Mouse (Mus musculus) limb, embryonic 15.5 days (tissue): ENCODE measurements at regions not wholly inside any gene's neighbourhood (a gene's known extent, or its start where the extent isn't known, plus 50 kb on each side); places are given as distances from the start of the nearest gene placed in this dataset.
"Not testable (repeated sequence)": the region's sequence is repeated elsewhere in the genome, so short reads cannot be mapped to it uniquely, and the experiment has no call there.

Source experiments
- ATAC-seq: fragments of 200-750 bp; cut with Nextera tagmentation; 2 replicates; pipeline ENCODE4 v1.8.0; 2017; ENCODE audit warnings: low read depth, moderate TSS enrichment; ENCODE audit not compliant: insufficient number of reproducible peaks, low FRiP score, low TSS enrichment
- H3K27ac ChIP-seq: fragments of 300-500 bp; sonication (generic); 2 replicates; pipeline ENCODE4 v1.5.1; 2015; ENCODE audit warnings: moderate library complexity, mild to moderate bottlenecking, inconsistent platforms
- H3K27me3 ChIP-seq: fragments of 300-500 bp; sonication (generic); 2 replicates; pipeline ENCODE4 v1.6.1; 2015; ENCODE audit warnings: inconsistent platforms
- H3K36me3 ChIP-seq: fragments of 300-500 bp; sonication (generic); 2 replicates; pipeline ENCODE4 v1.6.1; 2015; ENCODE audit warnings: inconsistent platforms
- H3K4me1 ChIP-seq: fragments of 300-500 bp; sonication (generic); 2 replicates; pipeline ENCODE4 v1.6.1; 2015; ENCODE audit warnings: inconsistent platforms
- H3K4me2 ChIP-seq: fragments of 300-500 bp; sonication (generic); 2 replicates; pipeline ENCODE4 v1.6.1; 2015; ENCODE audit warnings: mild to moderate bottlenecking, inconsistent platforms
- H3K4me3 ChIP-seq: fragments of 300-500 bp; sonication (generic); 2 replicates; pipeline ENCODE4 v1.5.1; 2015; ENCODE audit warnings: mild to moderate bottlenecking, inconsistent platforms
- H3K9ac ChIP-seq: fragments of 300-500 bp; sonication (generic); 2 replicates; pipeline ENCODE4 v1.6.1; 2015; ENCODE audit warnings: inconsistent platforms
- H3K9me3 ChIP-seq: fragments of 300-500 bp; sonication (generic); 2 replicates; pipeline ENCODE4 v1.6.1; 2016; ENCODE audit warnings: inconsistent platforms
- WGBS: fragments of 180-500 bp; shearing (Covaris S2); methylation state at CpG from one replicate; pipeline ENCODE4 v1.1.7; 2015; 5-methylcytosine and 5-hydroxymethylcytosine counted together

DNA sequence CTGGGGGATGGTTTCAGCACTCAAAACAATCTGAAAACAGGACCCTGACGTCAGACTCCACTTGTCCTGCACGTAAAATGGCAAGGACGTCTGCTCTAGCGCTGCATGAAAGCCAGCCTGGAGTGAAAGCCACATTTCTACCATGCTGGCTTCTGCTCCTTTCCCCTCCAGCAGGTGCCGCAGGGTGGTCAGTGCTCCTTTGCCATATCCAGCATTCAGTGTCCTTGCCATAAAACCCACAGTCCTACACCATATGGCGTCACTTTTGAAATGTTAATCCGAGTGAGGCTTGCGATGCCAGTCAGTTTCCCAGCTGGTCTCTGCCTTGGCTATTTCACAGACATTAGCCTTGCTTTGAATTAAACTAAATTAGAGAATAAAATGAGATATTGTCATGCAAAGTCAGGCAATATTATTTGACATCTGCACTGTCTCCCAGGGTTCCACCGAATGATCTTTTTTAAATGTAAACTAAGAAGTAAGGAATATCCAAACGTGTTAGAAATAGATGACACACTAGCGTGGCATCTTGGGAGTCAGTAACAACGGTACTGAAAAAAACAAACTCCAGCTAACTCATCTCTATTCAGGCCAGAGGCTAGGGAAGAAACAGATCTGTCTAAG lies 125.7 kb downstream of the Tas2r134 start:
- H3K4me3 ChIP-seq, result no peak overlapping the region
- ATAC-seq, result no peak
- WGBS, result 48% methylated on average over 12 of the region's 12 CpGs

DNA sequence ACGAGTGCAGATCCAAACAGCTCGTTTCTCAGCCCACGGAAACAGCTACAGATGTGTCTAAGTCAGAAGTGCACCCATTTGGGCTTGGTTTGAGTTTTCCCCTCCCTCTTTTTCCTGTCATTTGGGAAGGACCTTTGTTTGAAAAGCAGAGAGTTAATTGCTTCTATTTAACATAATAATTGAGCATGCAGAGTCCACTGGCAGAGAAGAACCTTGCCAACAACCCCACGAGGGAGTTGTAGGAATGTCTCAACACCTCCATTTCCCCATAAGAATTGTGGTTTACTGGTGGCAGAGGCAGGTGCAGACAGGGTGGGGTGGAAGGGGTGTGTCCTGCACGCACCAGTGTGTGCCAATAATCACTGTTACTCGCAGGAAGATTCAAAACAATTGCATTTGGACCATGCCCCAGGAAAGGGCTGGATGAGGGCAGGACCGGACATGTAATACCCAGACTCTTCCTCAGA lies 126.3 kb downstream of the Tas2r134 start:
- H3K4me2 ChIP-seq, result no peak overlapping the region
- ATAC-seq, result no peak
- H3K27ac ChIP-seq, result no peak overlapping the region
- H3K9me3 ChIP-seq, result no peaks in the 10 kb centered on the region
- WGBS, result 43% methylated on average over 7 of the region's 7 CpGs
- no peaks in the 10 kb centered on the region for H3K4me1 ChIP-seq
- H3K9ac ChIP-seq, result no peak overlapping the region
- H3K4me3 ChIP-seq, result no peak overlapping the region
- no peaks in the 10 kb centered on the region for H3K27me3 ChIP-seq
- H3K36me3 ChIP-seq, result no peaks in the 10 kb centered on the region

More for the DNA sequence above, 125.7 kb downstream of the Tas2r134 start:
- H3K9me3 ChIP-seq, result no peaks in the 10 kb centered on the region
- no peaks in the 10 kb centered on the region for H3K36me3 ChIP-seq
- H3K4me1 ChIP-seq, result no peaks in the 10 kb centered on the region
- H3K27ac ChIP-seq, result no peak overlapping the region
- H3K27me3 ChIP-seq, result no peaks in the 10 kb centered on the region
- H3K9ac ChIP-seq, result no peak overlapping the region
- H3K4me2 ChIP-seq, result no peak overlapping the region

DNA sequence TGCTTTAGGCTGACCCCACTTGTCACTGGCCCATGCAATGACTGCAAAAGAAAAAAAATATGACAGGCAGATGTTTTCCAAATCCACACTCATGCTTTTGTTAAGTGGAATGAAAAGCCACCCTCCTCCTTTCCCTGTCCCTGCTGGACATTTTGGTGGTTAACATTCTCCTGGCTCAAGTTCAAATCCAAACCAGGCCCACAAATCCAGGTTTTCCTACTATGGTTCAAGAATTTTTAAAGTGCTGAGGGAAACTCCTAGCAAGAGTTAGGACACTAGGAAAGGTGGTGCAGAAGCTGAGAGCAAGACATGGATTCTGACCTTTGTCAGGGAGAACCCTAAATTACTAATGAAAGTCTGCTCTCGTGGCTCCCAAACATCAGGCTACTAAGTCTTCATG lies 130.1 kb downstream of the Tas2r134 start:
- WGBS, result 58% methylated on average over 1 of the region's 1 CpGs
- Histone ChIP-seq H3K9ac (no peak overlapping the region), H3K36me3 (no peaks in the 10 kb centered on the region), H3K4me2 (no peak overlapping the region), H3K27me3 (no peaks in the 10 kb centered on the region), H3K4me3 (no peak overlapping the region), H3K4me1 (no peaks in the 10 kb centered on the region), H3K9me3 (no peaks in the 10 kb centered on the region), H3K27ac (no peak overlapping the region)
- no peak for ATAC-seq

DNA sequence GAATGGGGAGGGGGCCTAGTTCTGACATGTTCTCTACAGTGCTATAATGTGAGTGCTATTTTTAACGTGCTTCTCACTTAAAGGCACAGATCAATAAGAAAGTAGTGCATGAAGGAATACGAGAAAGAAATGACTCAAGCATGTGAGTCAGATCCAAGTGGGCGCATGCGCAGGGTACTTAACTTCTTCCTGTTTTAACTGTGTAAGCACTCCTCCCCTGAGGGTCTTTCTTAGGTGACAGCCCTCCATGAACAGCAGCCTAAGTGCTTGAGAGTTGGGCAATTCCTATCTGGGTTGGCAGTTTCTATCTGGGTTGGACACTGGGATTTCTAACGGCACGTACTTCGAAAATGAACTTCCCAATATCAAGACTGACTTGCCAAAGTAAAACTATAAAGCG lies 130.8 kb downstream of the Tas2r134 start:
- 71% methylated on average over 8 of the region's 8 CpGs for WGBS
- Histone ChIP-seq H3K9me3 (no peaks in the 10 kb centered on the region), H3K4me1 (no peaks in the 10 kb centered on the region), H3K4me3 (no peak overlapping the region), H3K4me2 (no peak overlapping the region), H3K36me3 (no peaks in the 10 kb centered on the region), H3K27ac (no peak overlapping the region), H3K9ac (no peak overlapping the region), H3K27me3 (no peaks in the 10 kb centered on the region)
- ATAC-seq, result no peak

DNA sequence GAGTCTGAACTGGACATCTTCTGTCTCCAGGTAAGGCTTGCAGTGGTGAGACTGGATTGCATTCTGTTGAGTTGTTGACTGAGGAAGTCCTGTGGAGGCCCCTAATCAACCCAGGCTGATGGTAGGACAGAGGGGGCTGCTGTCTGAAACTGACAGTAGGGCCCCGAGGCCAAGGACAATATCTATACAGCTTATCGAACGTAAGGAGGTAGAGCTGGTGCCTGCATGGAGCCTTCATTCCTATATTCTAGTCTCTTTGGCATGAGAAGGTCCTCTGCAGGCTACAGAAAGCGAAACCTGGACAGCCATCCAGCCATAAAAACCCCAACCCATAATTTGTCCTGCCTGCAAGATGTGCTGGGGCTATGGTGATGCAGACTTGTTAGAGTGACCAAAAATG lies 135.6 kb downstream of the Tas2r134 start:
- WGBS, result 92% methylated on average over 4 of the region's 4 CpGs
- no peak overlapping the region for H3K9ac ChIP-seq
- H3K4me2 ChIP-seq, result no peak overlapping the region
- H3K27ac ChIP-seq, result no peak overlapping the region
- H3K4me3 ChIP-seq, result no peak overlapping the region
- H3K36me3 ChIP-seq, result no peaks in the 10 kb centered on the region
- ATAC-seq, result no peak
- no peaks in the 10 kb centered on the region for H3K27me3 ChIP-seq
- H3K4me1 ChIP-seq, result peaks cover 7% of the 10 kb centered on the region
- no peaks in the 10 kb centered on the region for H3K9me3 ChIP-seq

DNA sequence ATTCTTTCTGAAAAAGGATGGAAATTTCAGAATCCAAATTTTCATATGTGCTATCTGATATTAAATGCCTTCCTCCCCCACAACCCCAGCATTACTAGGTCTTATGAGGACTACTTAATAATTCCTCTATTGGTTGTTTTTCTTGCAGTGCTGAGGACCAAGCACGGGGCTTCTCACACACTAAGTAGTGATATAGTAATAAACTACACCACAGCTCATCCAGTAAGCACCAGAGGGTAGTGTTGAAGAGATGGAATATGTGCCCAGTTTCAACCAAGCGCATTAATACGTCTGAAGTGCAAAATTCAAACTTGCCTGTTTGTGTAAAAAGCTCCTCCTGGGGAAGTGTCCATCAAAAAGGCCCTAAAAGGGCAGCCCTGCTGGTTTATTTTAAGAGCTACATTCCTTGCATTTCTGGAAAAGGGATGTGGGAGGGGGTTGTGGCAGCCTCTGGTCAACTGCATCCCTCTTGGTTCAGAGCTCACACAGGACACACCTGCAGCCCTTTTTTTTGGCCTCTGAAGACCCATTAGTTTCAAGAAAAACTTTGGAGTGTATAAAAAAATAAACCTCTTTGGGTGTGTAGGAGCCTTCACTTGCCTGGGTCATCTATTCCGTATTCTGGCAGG lies 140.3 kb downstream of the Tas2r134 start:
- WGBS, result 31% methylated on average over 4 of the region's 4 CpGs
- Histone ChIP-seq H3K4me1 (peaks cover 13% of the 10 kb centered on the region), H3K9me3 (no peaks in the 10 kb centered on the region), H3K27me3 (no peaks in the 10 kb centered on the region), H3K4me3 (no peak overlapping the region), H3K27ac (no peak overlapping the region), H3K36me3 (no peaks in the 10 kb centered on the region), H3K9ac (no peak overlapping the region), H3K4me2 (no peak overlapping the region)
- ATAC-seq, result no peak; the same call in 1 of the 2 replicates

DNA sequence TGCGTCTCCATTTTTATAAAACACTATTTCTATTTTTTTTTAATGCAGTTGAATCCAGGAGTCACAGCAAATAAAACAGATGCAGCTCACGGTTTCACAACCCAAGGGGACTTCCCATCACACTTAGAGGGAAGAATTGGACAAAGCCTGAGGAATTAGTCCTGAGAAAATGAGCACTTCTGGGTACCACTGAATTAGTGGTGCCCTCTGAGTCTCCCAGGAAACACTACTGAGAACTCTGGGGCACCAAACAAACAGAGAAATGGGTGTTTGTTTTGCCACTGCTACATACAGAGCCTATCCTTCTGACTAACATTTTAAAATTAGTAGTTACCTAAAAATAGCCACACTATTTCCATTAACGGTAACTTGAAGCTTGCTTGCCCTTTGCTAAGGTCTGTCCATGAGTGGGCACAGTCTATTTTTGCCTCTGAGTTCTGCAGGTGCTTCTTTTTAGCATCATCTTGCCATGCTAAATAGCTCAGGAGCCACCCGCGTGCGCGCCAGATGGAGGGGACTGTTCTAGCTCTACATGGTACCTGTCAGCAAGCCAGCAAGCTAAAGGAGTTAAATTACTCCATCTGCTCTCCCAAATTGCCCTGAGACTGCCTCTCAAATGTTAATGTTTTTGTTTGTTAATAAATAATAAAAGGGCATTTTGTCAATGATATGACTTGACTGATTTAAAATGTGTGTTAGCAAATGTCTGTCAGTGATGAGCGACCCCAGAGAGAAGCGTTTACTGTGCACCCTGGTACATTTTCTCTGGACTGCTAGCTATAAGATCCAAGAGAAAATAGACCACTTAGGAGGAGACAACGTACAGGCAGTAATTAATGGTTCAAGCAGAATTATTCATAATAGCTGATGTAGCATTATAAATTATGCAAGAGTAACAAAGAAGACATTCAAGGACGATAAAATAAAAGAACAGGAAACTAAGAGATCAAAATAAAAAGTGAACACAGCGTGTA lies 141.3 kb downstream of the Tas2r134 start:
- Histone ChIP-seq H3K27me3 (no peaks in the 10 kb centered on the region), H3K4me3 (no peak overlapping the region), H3K9me3 (no peaks in the 10 kb centered on the region), H3K36me3 (no peaks in the 10 kb centered on the region), H3K27ac (no peak overlapping the region), H3K4me2 (no peak overlapping the region), H3K9ac (no peak overlapping the region), H3K4me1 (peaks cover 13% of the 10 kb centered on the region)
- no peak for ATAC-seq
- WGBS, result 39% methylated on average over 12 of the region's 12 CpGs

DNA sequence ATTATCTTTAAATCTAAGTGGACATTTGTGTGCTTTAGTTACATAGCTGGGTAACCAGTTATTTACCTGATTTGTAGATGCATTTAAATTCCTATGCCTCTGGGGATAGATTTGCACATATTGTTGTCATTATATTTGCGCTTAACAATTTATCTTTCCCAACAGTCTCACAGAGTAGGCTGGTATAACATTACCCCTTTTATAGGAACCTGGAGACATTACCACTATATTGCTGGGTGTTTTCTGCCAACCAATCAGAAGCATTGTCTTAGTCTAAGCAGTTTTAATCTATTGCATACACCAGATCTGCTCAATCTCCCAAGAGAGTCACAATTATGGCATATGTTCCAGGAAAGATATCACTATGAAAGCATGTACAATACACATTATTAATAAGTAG lies 149.8 kb downstream of the Rbm43 start:
- WGBS, result 49% methylated on average over 1 of the region's 1 CpGs
- H3K4me3 ChIP-seq, result no peak overlapping the region
- H3K36me3 ChIP-seq, result no peaks in the 10 kb centered on the region
- ATAC-seq, result no peak
- no peak overlapping the region for H3K9ac ChIP-seq
- H3K4me1 ChIP-seq, result no peaks in the 10 kb centered on the region
- H3K9me3 ChIP-seq, result no peaks in the 10 kb centered on the region
- H3K27me3 ChIP-seq, result no peaks in the 10 kb centered on the region
- no peak overlapping the region for H3K27ac ChIP-seq
- H3K4me2 ChIP-seq, result no peak overlapping the region

DNA sequence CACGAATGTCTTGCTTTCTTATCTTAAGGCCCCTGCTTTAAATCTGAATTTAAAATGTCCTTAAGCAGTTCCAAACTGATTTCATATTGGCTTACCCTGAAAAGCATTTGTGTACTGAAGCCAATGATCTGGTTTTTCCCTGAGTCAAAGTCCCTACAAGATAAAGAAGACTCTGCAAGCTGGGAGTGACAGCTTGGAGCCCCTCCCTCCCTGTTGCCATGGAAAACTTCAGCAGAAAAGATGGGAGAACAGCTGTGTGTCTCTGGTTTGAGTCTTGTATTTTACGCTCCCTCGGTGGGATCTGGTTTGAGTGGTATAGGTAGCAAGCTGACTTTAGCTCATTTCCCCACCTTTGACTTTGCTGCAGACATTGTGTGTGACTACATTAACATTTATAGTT lies 146.1 kb downstream of the Rbm43 start:
- H3K27me3 ChIP-seq, result no peaks in the 10 kb centered on the region
- H3K4me2 ChIP-seq, result no peak overlapping the region
- no peak overlapping the region for H3K4me3 ChIP-seq
- 69% methylated on average over 3 of the region's 3 CpGs for WGBS
- H3K4me1 ChIP-seq, result no peaks in the 10 kb centered on the region
- H3K9me3 ChIP-seq, result no peaks in the 10 kb centered on the region
- H3K27ac ChIP-seq, result no peak overlapping the region
- no peak overlapping the region for H3K9ac ChIP-seq
- no peak for ATAC-seq
- H3K36me3 ChIP-seq, result no peaks in the 10 kb centered on the region

DNA sequence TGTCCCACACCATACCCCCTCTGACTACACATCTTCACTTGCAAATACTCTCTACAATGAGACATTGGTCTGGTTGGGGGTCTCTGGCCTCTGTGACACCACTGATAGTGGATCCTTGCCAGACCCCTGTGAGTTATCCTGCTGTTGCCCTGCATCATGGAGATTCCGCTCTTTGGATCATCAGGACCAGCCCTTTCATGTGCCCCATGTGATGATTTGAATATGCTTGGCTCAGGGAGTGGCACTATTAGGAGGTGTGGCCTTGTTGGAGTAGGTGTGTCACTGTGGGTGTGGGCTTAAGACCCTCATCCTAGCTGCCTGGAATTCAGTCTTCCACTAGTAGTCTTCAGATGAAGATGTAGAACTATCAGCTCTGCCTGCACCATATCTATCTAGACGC lies 141.7 kb downstream of the Rbm43 start:
- 95% methylated on average over 2 of the region's 2 CpGs for WGBS

DNA sequence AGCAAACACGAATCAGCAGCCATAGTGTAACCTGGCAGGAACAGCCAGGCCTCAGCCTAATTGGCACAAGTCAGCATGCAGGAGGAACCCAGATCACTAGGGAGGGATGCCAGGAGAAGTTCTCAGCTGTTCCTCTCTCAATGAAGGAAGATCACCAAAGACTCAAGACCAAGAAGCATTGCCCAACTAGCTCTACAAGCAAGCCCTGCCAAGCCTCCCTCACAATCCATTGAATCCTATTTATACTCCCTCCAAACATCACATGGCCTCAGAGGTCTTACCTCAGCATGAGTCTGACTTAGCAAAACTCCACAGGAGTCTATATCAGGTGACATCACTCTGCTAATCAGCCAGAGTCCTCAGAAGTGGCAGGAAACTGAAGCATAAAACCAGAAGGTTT lies 135.1 kb downstream of the Rbm43 start:
- H3K36me3 ChIP-seq, result no peaks in the 10 kb centered on the region
- no peak overlapping the region for H3K4me3 ChIP-seq
- no peak overlapping the region for H3K9ac ChIP-seq
- H3K4me2 ChIP-seq, result no peak overlapping the region
- 79% methylated on average over 1 of the region's 1 CpGs for WGBS
- H3K27me3 ChIP-seq, result no peaks in the 10 kb centered on the region
- no peaks in the 10 kb centered on the region for H3K9me3 ChIP-seq
- ATAC-seq, result no peak
- no peak overlapping the region for H3K27ac ChIP-seq
- H3K4me1 ChIP-seq, result no peaks in the 10 kb centered on the region

More for the DNA sequence above, 141.7 kb downstream of the Rbm43 start:
- not testable (repeated sequence) for ATAC-seq, H3K27me3 ChIP-seq, H3K9ac ChIP-seq, H3K36me3 ChIP-seq, H3K9me3 ChIP-seq, H3K27ac ChIP-seq, H3K4me2 ChIP-seq, H3K4me1 ChIP-seq, H3K4me3 ChIP-seq

DNA sequence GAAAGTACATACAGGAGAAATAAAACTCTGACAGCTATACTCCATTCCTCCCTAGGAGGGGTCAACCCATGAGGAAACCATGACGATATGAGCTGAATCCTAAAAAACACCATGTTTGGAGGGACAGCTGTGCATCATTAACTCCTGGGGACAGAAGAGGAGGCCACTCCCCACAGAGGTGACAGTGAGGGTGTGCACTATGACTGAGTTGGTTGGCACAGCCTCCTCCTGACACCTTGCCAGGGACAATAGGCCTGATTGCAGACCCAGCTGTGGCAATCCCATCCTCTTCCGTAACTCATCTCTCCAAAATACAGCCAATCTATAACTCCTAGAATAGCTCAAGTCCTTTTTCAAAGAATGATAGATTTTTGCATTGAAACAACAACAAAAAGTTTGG lies 112.0 kb downstream of the Rbm43 start:
- no peak overlapping the region for H3K27ac ChIP-seq
- H3K4me2 ChIP-seq, result no peak overlapping the region
- no peak overlapping the region for H3K4me3 ChIP-seq
- no peaks in the 10 kb centered on the region for H3K27me3 ChIP-seq
- no peak for ATAC-seq
- 0 out of 2 replicates have a peak, but pooled peaks cover 4% of the 10 kb centered on the region for H3K9me3 ChIP-seq
- no peaks in the 10 kb centered on the region for H3K4me1 ChIP-seq
- H3K36me3 ChIP-seq, result no peaks in the 10 kb centered on the region
- 67% methylated on average over 2 of the region's 2 CpGs for WGBS
- no peak overlapping the region for H3K9ac ChIP-seq
